Comparison of ENCODE assay signal across 8 mouse cellular contexts in genomic region chr11:21570109-21570474, GRCm38 (mm10). TPM values are rescaled to one million over a fixed set of nuclear protein-coding genes. Genes with fewer than 3 reads are reported as not detected.
DNase-seq lines count a peak whose midpoint lies in the region; ATAC-seq and TF ChIP-seq lines count a peak whose summit lies in the region.

No protein-coding gene starts in this region.

- H3K9ac ChIP-seq in intestine, embryonic 14.5 days (ENCODE audit: low read length): peak overlapping the region; percentile 20; the same call in 1 of the 2 replicates
- 0 out of 2 replicates have a peak overlapping the region, but pooled peaks have one; percentile 24 for H3K9ac ChIP-seq in midbrain, embryonic 12.5 days (replicated peaks)

- DNase-seq in cerebellum, adult 8-10 months: peak; percentile 11
- no peak for DNase-seq in cerebellum, adult 9-10 months
- no peak for DNase-seq in intestine, embryonic 14.5 days (ENCODE audit: low spot score)
- no peak for DNase-seq in urinary bladder, postnatal 4 days (ENCODE audit: low spot score in 2 of 2)
- DNase-seq in embryo, embryonic 9.5 days (ENCODE audit: extremely low spot score): no peak
- DNase-seq in thymus, postnatal 4 days: no peak

- H3K9me3 ChIP-seq in intestine, embryonic 14.5 days (ENCODE audit: control insufficient read depth, low read length): no peaks in the 10 kb centered on the region
- H3K9me3 ChIP-seq in midbrain, embryonic 12.5 days: no peaks in the 10 kb centered on the region

- peaks cover 15% of the 10 kb centered on the region for H3K4me1 ChIP-seq in cortical plate, adult 2 months (ENCODE audit: control insufficient read depth, insufficient read depth, low read length)
- H3K4me1 ChIP-seq in intestine, embryonic 14.5 days (replicated peaks; ENCODE audit: control insufficient read depth, insufficient read depth, low read length): peaks cover 19% of the 10 kb centered on the region
- H3K4me1 ChIP-seq in midbrain, embryonic 12.5 days: peaks cover 18% of the 10 kb centered on the region

- TF ChIP-seq POLR2A in cortical plate, adult 2 months (IDR thresholded peaks at IDR 0.05; ENCODE audit: extremely low read depth, insufficient read depth, low read length): no peak

- H3K27me3 ChIP-seq in intestine, embryonic 14.5 days (replicated peaks; ENCODE audit: control insufficient read depth, insufficient read depth, low read length): no peaks in the 10 kb centered on the region
- H3K27me3 ChIP-seq in midbrain, embryonic 12.5 days: no peaks in the 10 kb centered on the region

- H3K36me3 ChIP-seq in intestine, embryonic 14.5 days (ENCODE audit: control insufficient read depth, insufficient read depth, low read length): peaks cover 14% of the 10 kb centered on the region
- H3K36me3 ChIP-seq in midbrain, embryonic 12.5 days: peaks cover 15% of the 10 kb centered on the region; the same call in 1 of the 2 replicates

- ATAC-seq in intestine, embryonic 14.5 days (replicated peaks; ENCODE audit: low FRiP score, low TSS enrichment, low read depth): no peak
- ATAC-seq in midbrain, embryonic 12.5 days (ENCODE audit: low FRiP score, low read depth): no peak

- TF ChIP-seq CTCF in cortical plate, adult 2 months (IDR thresholded peaks at IDR 0.05; ENCODE audit: extremely low read depth, insufficient read depth, low read length): no peak

- 74% methylated on average over 2 of the region's 2 CpGs for WGBS in intestine, embryonic 14.5 days
- 61% methylated on average over 2 of the region's 2 CpGs for WGBS in midbrain, embryonic 12.5 days

- peak overlapping the region; percentile 87; the same call in 1 of the 2 replicates for H3K4me2 ChIP-seq in intestine, embryonic 14.5 days (ENCODE audit: low read length)
- peak overlapping the region; percentile 75 for H3K4me2 ChIP-seq in midbrain, embryonic 12.5 days (replicated peaks)

- H3K4me3 ChIP-seq in cortical plate, adult 2 months (ENCODE audit: insufficient read depth, low read length): peak overlapping the region; percentile 70
- H3K4me3 ChIP-seq in intestine, embryonic 14.5 days (ENCODE audit: low read depth, low read length): no peak overlapping the region
- no peak overlapping the region for H3K4me3 ChIP-seq in midbrain, embryonic 12.5 days

- H3K27ac ChIP-seq in cortical plate, adult 2 months (ENCODE audit: insufficient read depth, low read length): no peak overlapping the region
- H3K27ac ChIP-seq in intestine, embryonic 14.5 days (ENCODE audit: low read depth): no peak overlapping the region
- no peak overlapping the region for H3K27ac ChIP-seq in midbrain, embryonic 12.5 days (replicated peaks)

RNA-seq across cellular contexts. Expression of gene Wdpcp, which starts 1.9 kb away (rescaled TPM):
- 8.2 and 10.4 TPM in 2 replicates for polyA plus RNA-seq in cortical plate, adult 2 months (2012; rRNA removed)
- 7.1 and 8.0 TPM in 2 replicates for polyA plus RNA-seq in intestine, embryonic 14.5 days (2014; fragmentation: Nextera tagmentation; extraction: Ambion mirVana)
- polyA plus RNA-seq in midbrain, embryonic 12.5 days (2016; fragmentation: Nextera tagmentation; extraction: Ambion mirVana): 13.9 and 14.5 TPM in 2 replicates

RNA-seq across cellular contexts. Expression of gene Mdh1, which starts 2.1 kb away (rescaled TPM):
- 863 and 881 TPM in 2 replicates for polyA plus RNA-seq in cortical plate, adult 2 months (2012; rRNA removed)
- 436 and 454 TPM in 2 replicates for polyA plus RNA-seq in intestine, embryonic 14.5 days (2014; fragmentation: Nextera tagmentation; extraction: Ambion mirVana)
- 372 and 382 TPM in 2 replicates for polyA plus RNA-seq in midbrain, embryonic 12.5 days (2016; fragmentation: Nextera tagmentation; extraction: Ambion mirVana)
